Mouse (Mus musculus): ENCODE measurements around the gene Zfp385c. TPM values are rescaled to one million over a fixed set of nuclear protein-coding genes. Genes with fewer than 3 reads are reported as not detected.

Gene Zfp385c
- total and polyA plus RNA-seq, 3 experiments: 0.12 to 0.15 TPM; not detected in 1

DNA sequence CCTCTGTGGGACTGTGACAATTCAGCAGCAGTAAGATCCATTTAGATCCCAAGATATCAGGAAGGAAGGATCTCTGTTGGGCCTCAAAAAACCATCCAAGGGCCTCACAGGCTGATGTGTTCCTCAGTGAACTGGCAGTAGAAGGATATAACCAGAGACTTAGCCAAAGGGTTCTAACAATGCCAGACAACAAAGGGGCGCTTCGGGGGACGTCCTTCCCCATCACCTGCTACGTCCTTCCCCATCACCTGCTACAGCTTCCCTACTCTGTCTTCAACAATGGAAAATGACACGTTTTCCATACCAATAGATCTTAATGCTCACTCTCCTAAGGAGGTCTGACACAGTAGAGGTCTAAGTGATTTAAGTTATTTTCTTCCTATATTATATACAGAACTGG lies 75.9 kb downstream of the Zfp385c start:
- Histone ChIP-seq H3K4me3 (ENCODE audit: control insufficient read depth in 1 of 2, insufficient read depth in 1 of 2, low read depth in 2 of 2, low read length in 2 of 2) (no peak overlapping the region), H3K9me3 (replicated peaks; ENCODE audit: insufficient read depth, low read length) (no peaks in the 10 kb centered on the region), H3K27me3 (ENCODE audit: control insufficient read depth in 1 of 2, insufficient read depth in 2 of 2, low read length in 2 of 2) (no peaks in the 10 kb centered on the region), H3K27ac (ENCODE audit: control insufficient read depth, low read depth, low read length) (no peak overlapping the region), H3K36me3 (ENCODE audit: control insufficient read depth in 1 of 2, insufficient read depth in 2 of 2, low read length in 2 of 2) (peaks cover 8 to 23% of the 10 kb centered on the region in 2 experiments), H3K4me1 (ENCODE audit: control insufficient read depth in 1 of 2, insufficient read depth in 2 of 2, low read length in 2 of 2) (peaks cover 5 to 16% of the 10 kb centered on the region in 2 experiments), H3K9ac (ENCODE audit: control insufficient read depth, low read depth, low read length, poor library complexity, severe bottlenecking) (no peak overlapping the region), H3K79me2 (ENCODE audit: control insufficient read depth, insufficient read depth, low read length, poor library complexity) (peaks cover 75% of the 10 kb centered on the region)
- no peak for DNase-seq (ENCODE audit: low read depth, low spot score)
- no peak for TF ChIP-seq RCOR1 (IDR thresholded peaks at IDR 0.05; ENCODE audit: low read depth, low read length)
- no peak for TF ChIP-seq POLR2A (IDR thresholded peaks at IDR 0.05; ENCODE audit: control insufficient read depth in 1 of 2, insufficient read depth in 1 of 2, low read depth in 1 of 2, low read length in 2 of 2, poor library complexity in 1 of 2)
- TF ChIP-seq MYC (IDR thresholded peaks at IDR 0.05; ENCODE audit: low read depth, low read length): no peak
- no peak for TF ChIP-seq TBP (IDR thresholded peaks at IDR 0.05; ENCODE audit: low read depth, low read length)
- no peak for TF ChIP-seq ZC3H11A (IDR thresholded peaks at IDR 0.05; ENCODE audit: low read depth, low read length)
- no peak for TF ChIP-seq CHD1 (IDR thresholded peaks at IDR 0.05; ENCODE audit: low read depth, low read length)
- TF ChIP-seq MXI1 (IDR thresholded peaks at IDR 0.05; ENCODE audit: low read depth, low read length): no peak
- TF ChIP-seq HCFC1 (IDR thresholded peaks at IDR 0.05; ENCODE audit: low read depth, low read length): no peak
- TF ChIP-seq MAX (IDR thresholded peaks at IDR 0.05; ENCODE audit: low read length): no peak
- no peak for TF ChIP-seq GATA1 (IDR thresholded peaks at IDR 0.05; ENCODE audit: low read depth, low read length)
- no peak for TF ChIP-seq SMC3 (IDR thresholded peaks at IDR 0.05; ENCODE audit: low read depth, low read length)
- TF ChIP-seq ZKSCAN1 (IDR thresholded peaks at IDR 0.05; ENCODE audit: low read depth, low read length): no peak
- TF ChIP-seq USF1 (IDR thresholded peaks at IDR 0.05; ENCODE audit: low read depth, low read length): no peak
- TF ChIP-seq USF2 (IDR thresholded peaks at IDR 0.05; ENCODE audit: borderline replicate concordance in 1 of 2, insufficient read depth in 1 of 2, low read depth in 1 of 2, low read length in 2 of 2): no peak
- TF ChIP-seq NELFE (IDR thresholded peaks at IDR 0.05; ENCODE audit: low read depth, low read length): no peak
- TF ChIP-seq POLR2AphosphoS2 (IDR thresholded peaks at IDR 0.05; ENCODE audit: low read length): no peak
- no peak for TF ChIP-seq CTCF (IDR thresholded peaks at IDR 0.05 in 2 of 3, conservative IDR thresholded peaks at IDR 0.05 in 1 of 3; ENCODE audit: control insufficient read depth in 1 of 3, insufficient read depth in 1 of 3, low read depth in 2 of 3, low read length in 3 of 3, poor library complexity in 1 of 3, severe bottlenecking in 1 of 3)
- no peak for TF ChIP-seq JUND (IDR thresholded peaks at IDR 0.05; ENCODE audit: low read depth, low read length)
- TF ChIP-seq BHLHE40 (IDR thresholded peaks at IDR 0.05; ENCODE audit: borderline replicate concordance, low read depth, low read length): no peak
- no peak for TF ChIP-seq POLR2AphosphoS5 (IDR thresholded peaks at IDR 0.05; ENCODE audit: borderline replicate concordance, low read depth, low read length)

DNA sequence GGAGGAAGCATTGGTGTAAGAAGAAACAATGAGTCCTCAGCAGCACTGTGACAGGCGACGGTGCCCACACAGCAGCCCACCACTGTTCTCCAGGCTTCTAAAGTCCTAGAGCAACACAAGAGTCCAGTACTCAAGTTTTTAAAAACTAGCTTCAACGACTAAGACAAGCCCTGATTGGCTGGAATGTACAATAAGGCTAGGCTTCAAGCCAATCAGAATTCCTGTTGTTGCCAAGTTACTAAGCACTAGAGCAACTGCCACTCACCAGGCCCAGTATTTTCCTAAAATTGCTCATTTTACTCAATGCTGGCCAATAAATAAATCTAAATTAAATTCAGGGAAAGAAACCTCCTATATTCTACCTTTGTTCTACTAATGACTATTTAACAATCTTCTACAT lies 79.0 kb downstream of the Zfp385c start:
- H3K27ac ChIP-seq (ENCODE audit: control insufficient read depth, low read depth, low read length): no peak overlapping the region
- H3K36me3 ChIP-seq (ENCODE audit: control insufficient read depth in 1 of 2, insufficient read depth in 2 of 2, low read length in 2 of 2): peaks cover 16 to 20% of the 10 kb centered on the region in 2 experiments
- H3K9me3 ChIP-seq (replicated peaks; ENCODE audit: insufficient read depth, low read length): no peaks in the 10 kb centered on the region
- no peaks in the 10 kb centered on the region for H3K27me3 ChIP-seq (ENCODE audit: control insufficient read depth in 1 of 2, insufficient read depth in 2 of 2, low read length in 2 of 2)
- TF ChIP-seq MYC (IDR thresholded peaks at IDR 0.05; ENCODE audit: low read depth, low read length): no peak
- no peak for TF ChIP-seq ZMIZ1 (IDR thresholded peaks at IDR 0.05; ENCODE audit: low read depth, low read length)
- no peak for TF ChIP-seq RCOR1 (IDR thresholded peaks at IDR 0.05; ENCODE audit: low read depth, low read length)
- no peak for TF ChIP-seq EP300 (IDR thresholded peaks at IDR 0.05; ENCODE audit: low read depth in 1 of 2, low read length in 2 of 2)
- no peak for TF ChIP-seq ZKSCAN1 (IDR thresholded peaks at IDR 0.05; ENCODE audit: low read depth, low read length)
- TF ChIP-seq ZNF384 (IDR thresholded peaks at IDR 0.05; ENCODE audit: low read depth, low read length): no peak
- no peak for TF ChIP-seq MAX (IDR thresholded peaks at IDR 0.05; ENCODE audit: low read length)
- TF ChIP-seq BHLHE40 (IDR thresholded peaks at IDR 0.05; ENCODE audit: borderline replicate concordance, low read depth, low read length): no peak
- no peak for TF ChIP-seq USF1 (IDR thresholded peaks at IDR 0.05; ENCODE audit: low read depth, low read length)
- TF ChIP-seq CHD2 (IDR thresholded peaks at IDR 0.05; ENCODE audit: low read length): no peak
- no peak for TF ChIP-seq E2F4 (IDR thresholded peaks at IDR 0.05; ENCODE audit: borderline replicate concordance, low read depth, low read length)
- TF ChIP-seq CTCF (IDR thresholded peaks at IDR 0.05 in 2 of 3, conservative IDR thresholded peaks at IDR 0.05 in 1 of 3; ENCODE audit: control insufficient read depth in 1 of 3, insufficient read depth in 1 of 3, low read depth in 2 of 3, low read length in 3 of 3, poor library complexity in 1 of 3, severe bottlenecking in 1 of 3): no peak
- TF ChIP-seq USF2 (IDR thresholded peaks at IDR 0.05; ENCODE audit: borderline replicate concordance in 1 of 2, insufficient read depth in 1 of 2, low read depth in 1 of 2, low read length in 2 of 2): no peak
- H3K4me1 ChIP-seq (ENCODE audit: control insufficient read depth in 1 of 2, insufficient read depth in 2 of 2, low read length in 2 of 2): peaks cover 5 to 12% of the 10 kb centered on the region in 2 experiments
- no peak for DNase-seq (ENCODE audit: low read depth, low spot score)
- no peak overlapping the region for H3K9ac ChIP-seq (ENCODE audit: control insufficient read depth, low read depth, low read length, poor library complexity, severe bottlenecking)
- no peak overlapping the region for H3K4me3 ChIP-seq (ENCODE audit: control insufficient read depth in 1 of 2, insufficient read depth in 1 of 2, low read depth in 2 of 2, low read length in 2 of 2)
- H3K79me2 ChIP-seq (ENCODE audit: control insufficient read depth, insufficient read depth, low read length, poor library complexity): peaks cover 83% of the 10 kb centered on the region

Measured in MEL (cell line).